Mouse (Mus musculus) ES-E14 (cell line): Measurements from ENCODE around the gene Nwd2.

Experiments used
- CHD2 ChIP-seq: IDR thresholded peaks from 2 replicates; pipeline ENCODE4 v1.6.1; 2014; ENCODE audit warnings: mild to moderate bottlenecking, low read depth, low read length, inconsistent platforms
- HCFC1 ChIP-seq: IDR thresholded peaks from 2 replicates; pipeline ENCODE4 v1.6.1; 2012; ENCODE audit warnings: low read length, inconsistent platforms, borderline replicate concordance; ENCODE audit not compliant: insufficient read depth
- ZC3H11A ChIP-seq: IDR thresholded peaks from 2 replicates; pipeline ENCODE4 v1.6.1; 2012; ENCODE audit warnings: low read depth, mild to moderate bottlenecking, inconsistent platforms, low read length, borderline replicate concordance

GRCm38 (mm10) chr5:63828380-63829185 lies 179.7 kb downstream of the Nwd2 start:
- TF ChIP-seq HCFC1 (no peak), CHD2 (no peak), ZC3H11A (no peak)
